Mouse (Mus musculus) neural tube, embryonic 15.5 days (tissue): ENCODE data around the gene Pqbp1. TPM values are rescaled to one million over a fixed set of nuclear protein-coding genes. Genes with fewer than 3 reads are reported as not detected.
A peak's percentile ranks its signal among the peaks of the same experiment; 100 is the strongest.

ENCODE experiments used
- ATAC-seq: fragments of 200-750 bp; cut with Nextera tagmentation; 2 replicates; pipeline ENCODE4 v1.8.0; 2017; ENCODE audit warnings: mild to moderate bottlenecking, moderate TSS enrichment, moderate library complexity; ENCODE audit not compliant: low FRiP score
- H3K27ac ChIP-seq: fragments of 300-500 bp; sonication (generic); replicated peaks from 2 replicates; pipeline ENCODE4 v1.5.1; 2015; ENCODE audit warnings: mild to moderate bottlenecking, inconsistent platforms
- H3K27me3 ChIP-seq: fragments of 300-500 bp; sonication (generic); replicated peaks from 2 replicates; pipeline ENCODE4 v1.6.1; 2015; ENCODE audit warnings: inconsistent platforms
- H3K36me3 ChIP-seq: fragments of 300-500 bp; sonication (generic); 2 replicates; pipeline ENCODE4 v1.6.1; 2015; ENCODE audit warnings: inconsistent platforms
- H3K4me1 ChIP-seq: fragments of 300-500 bp; sonication (generic); 2 replicates; pipeline ENCODE4 v1.6.1; 2015; ENCODE audit warnings: inconsistent platforms
- H3K4me2 ChIP-seq: fragments of 300-500 bp; sonication (generic); 2 replicates; pipeline ENCODE4 v1.6.1; 2015; ENCODE audit warnings: inconsistent platforms, mild to moderate bottlenecking, moderate library complexity
- H3K4me3 ChIP-seq: fragments of 300-500 bp; sonication (generic); replicated peaks from 2 replicates; pipeline ENCODE4 v1.5.1; 2015; ENCODE audit warnings: mild to moderate bottlenecking, inconsistent platforms
- H3K9ac ChIP-seq: fragments of 300-500 bp; sonication (generic); replicated peaks from 2 replicates; pipeline ENCODE4 v1.6.1; 2015; ENCODE audit warnings: mild to moderate bottlenecking, inconsistent platforms
- H3K9me3 ChIP-seq: fragments of 300-500 bp; sonication (generic); replicated peaks from 2 replicates; pipeline ENCODE4 v1.6.1; 2016; ENCODE audit warnings: inconsistent platforms
- WGBS: fragments of 180-500 bp; shearing (Covaris S2); methylation state at CpG from one replicate; pipeline ENCODE4 v1.1.7; 2015; ENCODE audit warnings: mixed read lengths; 5-methylcytosine and 5-hydroxymethylcytosine counted together
- polyA plus RNA-seq: library from polyadenylated mRNA; unstranded; fragments of >200 nt; fragmentation: Nextera tagmentation; extraction: Ambion mirVana; gene quantifications from 2 replicates; pipeline ENCODE4 v1.2.1, GENCODE M21; 2015

Pqbp1 gene
- polyA plus RNA-seq, 1 experiment from 2014 or later: 201 TPM

- WGBS: 10% methylated on average over 21 of the region's 38 CpGs
- H3K27me3 ChIP-seq: no peaks in the 10 kb centered on the region
- ATAC-seq: peak; percentile 94
- no peaks in the 10 kb centered on the region for H3K9me3 ChIP-seq
- peak within 1 kb of the TSS; percentile 70 for H3K4me2 ChIP-seq
- H3K36me3 ChIP-seq: peaks cover 4% of the 10 kb centered on the region; the same call in 1 of the 2 replicates
- H3K27ac ChIP-seq: peak within 1 kb of the TSS; percentile 71
- peak within 1 kb of the TSS; percentile 53 for H3K4me3 ChIP-seq
- H3K9ac ChIP-seq: peak within 1 kb of the TSS; percentile 50
- peaks cover 9% of the 10 kb centered on the region; the same call in 1 of the 2 replicates for H3K4me1 ChIP-seq
These were observed 21.1 kb downstream of the Pqbp1 start, which contains the start of gene Pim2 for GRCm38 (mm10) chrX:7878007-7878419. TSS of gene Pim2 (plus strand) at chrX:7878262.

DNA sequence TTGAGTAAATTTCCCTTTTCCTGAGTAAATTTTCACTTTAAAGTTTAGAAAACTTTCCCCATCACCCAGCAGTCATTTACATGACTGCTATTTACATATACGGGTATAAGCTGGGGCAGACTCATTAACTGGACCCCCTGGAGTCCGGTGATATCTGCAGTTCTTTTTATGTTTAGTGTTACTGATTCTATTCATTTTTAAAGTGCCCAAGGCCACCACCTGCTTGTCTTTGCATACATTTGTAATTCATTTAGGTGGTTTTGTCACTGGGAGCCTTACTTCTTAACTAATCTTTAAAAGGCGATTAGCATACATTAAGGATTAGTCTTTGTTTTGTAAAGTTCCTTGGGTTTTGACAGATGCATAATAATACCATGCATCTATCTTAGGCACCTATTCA, 29.2 kb downstream of the Pqbp1 start:
- Histone ChIP-seq H3K27me3 (no peaks in the 10 kb centered on the region), H3K9ac (no peak overlapping the region), H3K36me3 (peaks cover 13% of the 10 kb centered on the region; the same call in 1 of the 2 replicates), H3K27ac (no peak overlapping the region), H3K9me3 (no peaks in the 10 kb centered on the region), H3K4me3 (no peak overlapping the region), H3K4me1 (no peaks in the 10 kb centered on the region), H3K4me2 (no peak overlapping the region)
- WGBS: 40% methylated on average over 3 of the region's 3 CpGs
- ATAC-seq: no peak

- Histone ChIP-seq H3K4me1 (no peaks in the 10 kb centered on the region), H3K36me3 (peaks cover 10% of the 10 kb centered on the region; the same call in 1 of the 2 replicates), H3K4me3 (no peak overlapping the region), H3K4me2 (no peak overlapping the region), H3K27me3 (no peaks in the 10 kb centered on the region), H3K27ac (no peak overlapping the region), H3K9ac (no peak overlapping the region), H3K9me3 (no peaks in the 10 kb centered on the region)
- no peak for ATAC-seq
- WGBS: 52% methylated on average over 2 of the region's 2 CpGs
These were observed 30.6 kb downstream of the Pqbp1 start for GRCm38 (mm10) chrX:7868506-7868905.

- ATAC-seq: no peak
- no peak overlapping the region for H3K4me2 ChIP-seq
- H3K27me3 ChIP-seq: no peaks in the 10 kb centered on the region
- no peaks in the 10 kb centered on the region for H3K9me3 ChIP-seq
- 0 out of 2 replicates have a peak, but pooled peaks cover 7% of the 10 kb centered on the region for H3K36me3 ChIP-seq
- WGBS: 90% methylated on average over 1 of the region's 1 CpGs
- no peak overlapping the region for H3K9ac ChIP-seq
- H3K4me3 ChIP-seq: no peak overlapping the region
- H3K4me1 ChIP-seq: no peaks in the 10 kb centered on the region
- H3K27ac ChIP-seq: no peak overlapping the region
These were observed 31.9 kb downstream of the Pqbp1 start for GRCm38 (mm10) chrX:7867141-7867540.

GRCm38 (mm10) chrX:7865786-7866185, 33.3 kb downstream of the Pqbp1 start:
- no peaks in the 10 kb centered on the region for H3K9me3 ChIP-seq
- no peaks in the 10 kb centered on the region for H3K27me3 ChIP-seq
- H3K4me2 ChIP-seq: no peak overlapping the region
- no peak overlapping the region for H3K4me3 ChIP-seq
- ATAC-seq: no peak
- 0 out of 2 replicates have a peak, but pooled peaks cover 7% of the 10 kb centered on the region for H3K36me3 ChIP-seq
- H3K9ac ChIP-seq: no peak overlapping the region
- H3K4me1 ChIP-seq: no peaks in the 10 kb centered on the region
- 70% methylated on average over 2 of the region's 2 CpGs for WGBS
- H3K27ac ChIP-seq: no peak overlapping the region

DNA sequence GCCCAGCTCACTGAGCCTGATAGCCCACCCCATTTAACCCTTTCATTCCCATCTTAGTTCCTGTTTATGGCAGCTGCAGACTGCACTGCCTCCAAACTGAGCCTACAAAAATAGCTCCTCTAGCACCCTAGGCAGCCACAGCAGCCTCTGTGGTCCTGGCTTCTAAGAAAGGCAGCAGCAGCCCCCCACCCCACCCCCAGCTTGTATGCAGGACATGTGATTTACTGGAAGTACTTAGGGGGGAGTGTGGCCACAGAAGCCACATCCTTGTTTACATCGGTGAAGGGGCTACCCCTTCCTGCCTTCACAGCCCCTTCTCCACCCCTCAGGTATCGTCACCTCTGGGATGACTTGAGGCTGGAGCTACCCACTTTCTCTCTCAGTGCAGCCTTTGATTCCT, 33.7 kb downstream of the Pqbp1 start:
- Histone ChIP-seq H3K9ac (no peak overlapping the region), H3K27me3 (no peaks in the 10 kb centered on the region), H3K27ac (no peak overlapping the region), H3K9me3 (no peaks in the 10 kb centered on the region), H3K4me1 (no peaks in the 10 kb centered on the region), H3K4me3 (no peak overlapping the region), H3K36me3 (0 out of 2 replicates have a peak, but pooled peaks cover 7% of the 10 kb centered on the region), H3K4me2 (no peak overlapping the region)
- WGBS: 69% methylated on average over 2 of the region's 2 CpGs
- no peak for ATAC-seq

DNA sequence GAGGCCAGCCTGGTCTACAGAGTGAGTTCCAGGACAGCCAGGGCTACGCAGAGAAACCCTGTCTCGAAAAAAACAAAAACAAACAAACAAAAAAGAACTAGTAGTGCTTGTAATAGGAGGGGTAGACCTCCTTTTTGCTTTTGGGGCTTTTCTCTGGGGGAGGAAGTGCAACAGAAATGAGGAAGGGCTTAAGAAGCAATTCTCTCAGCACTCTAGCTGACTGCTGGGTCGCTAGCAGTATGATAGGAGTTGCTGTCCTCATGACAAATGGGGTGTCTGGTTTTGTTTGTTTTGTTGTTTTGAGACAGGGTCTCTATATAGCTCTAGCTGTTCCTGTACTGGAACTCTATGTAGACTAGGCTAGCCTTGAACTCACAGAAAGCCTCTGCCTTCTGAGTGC, 34.5 kb downstream of the Pqbp1 start:
- no peak overlapping the region for H3K4me3 ChIP-seq
- no peak for ATAC-seq
- H3K9ac ChIP-seq: no peak overlapping the region
- H3K27ac ChIP-seq: no peak overlapping the region
- no peaks in the 10 kb centered on the region for H3K4me1 ChIP-seq
- 0 out of 2 replicates have a peak, but pooled peaks cover 7% of the 10 kb centered on the region for H3K36me3 ChIP-seq
- H3K27me3 ChIP-seq: no peaks in the 10 kb centered on the region
- H3K4me2 ChIP-seq: no peak overlapping the region
- WGBS: 76% methylated on average over 3 of the region's 3 CpGs
- H3K9me3 ChIP-seq: no peaks in the 10 kb centered on the region

- Histone ChIP-seq H3K27me3 (no peaks in the 10 kb centered on the region), H3K4me3 (no peak overlapping the region), H3K36me3 (0 out of 2 replicates have a peak, but pooled peaks cover 3% of the 10 kb centered on the region), H3K27ac (no peak overlapping the region), H3K9ac (no peak overlapping the region), H3K4me1 (no peaks in the 10 kb centered on the region), H3K9me3 (no peaks in the 10 kb centered on the region), H3K4me2 (no peak overlapping the region)
- 89% methylated on average over 1 of the region's 1 CpGs for WGBS
- ATAC-seq: no peak
These were observed 35.9 kb downstream of the Pqbp1 start for GRCm38 (mm10) chrX:7863181-7863580.

- WGBS: 86% methylated on average over 3 of the region's 3 CpGs
- Histone ChIP-seq H3K9ac (no peak overlapping the region), H3K9me3 (no peaks in the 10 kb centered on the region), H3K4me2 (no peak overlapping the region), H3K4me1 (no peaks in the 10 kb centered on the region), H3K36me3 (no peaks in the 10 kb centered on the region), H3K27ac (no peak overlapping the region), H3K27me3 (no peaks in the 10 kb centered on the region), H3K4me3 (no peak overlapping the region)
- no peak for ATAC-seq
These were observed 39.8 kb downstream of the Pqbp1 start for GRCm38 (mm10) chrX:7859191-7859753.

DNA sequence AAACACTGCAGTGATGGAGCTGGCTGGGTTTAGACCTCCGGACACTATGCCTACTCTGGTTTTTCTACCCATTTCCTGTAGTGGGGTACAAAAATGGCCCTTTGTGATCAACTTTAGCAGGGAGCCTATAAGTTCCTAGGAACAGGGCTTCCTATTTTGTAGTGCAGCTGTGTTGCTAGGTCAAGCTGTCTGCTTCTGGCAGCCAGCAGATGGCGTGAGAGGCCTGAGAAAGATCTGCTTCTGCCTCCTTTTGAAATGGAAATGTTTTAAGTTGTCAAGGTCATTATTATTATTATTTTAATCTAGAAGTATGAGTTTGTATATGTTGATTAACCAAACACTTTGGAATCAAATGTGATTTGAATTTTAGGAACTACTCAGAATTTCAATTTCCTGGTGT, 44.5 kb downstream of the Pqbp1 start:
- H3K9ac ChIP-seq: no peak overlapping the region
- no peak overlapping the region for H3K4me3 ChIP-seq
- H3K27ac ChIP-seq: no peak overlapping the region
- no peaks in the 10 kb centered on the region for H3K36me3 ChIP-seq
- no peaks in the 10 kb centered on the region for H3K4me1 ChIP-seq
- WGBS: 49% methylated on average over 2 of the region's 2 CpGs
- H3K9me3 ChIP-seq: no peaks in the 10 kb centered on the region
- no peaks in the 10 kb centered on the region for H3K27me3 ChIP-seq
- no peak for ATAC-seq
- no peak overlapping the region for H3K4me2 ChIP-seq

GRCm38 (mm10) chrX:7847845-7848244, 51.2 kb downstream of the Pqbp1 start:
- Histone ChIP-seq H3K9me3 (no peaks in the 10 kb centered on the region), H3K4me2 (no peak overlapping the region), H3K36me3 (no peaks in the 10 kb centered on the region), H3K27ac (no peak overlapping the region), H3K4me1 (peaks cover 27% of the 10 kb centered on the region), H3K4me3 (no peak overlapping the region), H3K27me3 (no peaks in the 10 kb centered on the region), H3K9ac (no peak overlapping the region)
- 61% methylated on average over 2 of the region's 2 CpGs for WGBS
- no peak; the same call in 1 of the 2 replicates for ATAC-seq
